Mouse (Mus musculus): ENCODE data around the gene Ocm.

DNA sequence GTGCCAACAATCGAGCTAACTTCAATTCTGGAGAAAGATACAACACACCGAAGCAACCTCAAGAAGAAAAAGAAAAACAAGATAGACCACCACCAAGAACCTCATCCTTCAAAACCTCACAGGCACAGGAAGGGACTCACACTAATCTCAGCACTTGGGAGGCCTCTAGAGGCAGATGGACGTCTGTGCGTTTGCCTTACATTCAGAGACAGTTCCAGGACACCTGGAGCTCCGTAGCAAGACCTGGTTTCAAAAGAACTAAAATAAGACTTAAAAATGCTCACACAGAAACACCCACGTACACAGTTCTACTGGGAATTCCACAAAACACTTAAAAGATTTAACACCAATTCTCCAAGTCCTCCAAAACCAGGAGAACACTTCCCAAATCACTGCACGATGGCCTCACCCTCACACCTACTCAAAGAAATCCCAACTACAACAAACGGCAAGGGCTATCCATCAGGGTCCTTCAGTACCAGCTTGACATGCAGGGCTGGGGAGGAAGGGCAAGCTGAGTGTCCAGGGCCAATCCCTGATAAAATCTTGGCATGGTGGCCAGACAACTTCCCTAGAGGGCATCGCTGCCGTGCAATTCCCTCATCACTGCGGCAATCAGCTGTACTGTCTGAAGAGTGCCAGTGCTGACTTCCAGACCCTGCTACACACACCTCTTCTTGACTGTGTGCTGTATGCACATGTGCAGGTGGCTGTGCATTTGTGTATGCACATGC, 31.7 kb downstream of the Ocm start:
- TF ChIP-seq CTCF (IDR thresholded peaks at IDR 0.05; ENCODE audit: low read depth) (peak; percentile 28), EP300 (IDR thresholded peaks at IDR 0.05; ENCODE audit: low read depth) (no peak)

All from liver, embryonic 14.5 days (tissue).